Mouse (Mus musculus) frontal cortex, postnatal 36 days (tissue): ENCODE measurements around the gene Ak1.

Experiments used
- DNase-seq, 2 experiments: peaks; one replicate each; pipeline ENCODE4 v3.0.0; 2022; ENCODE audit warnings: low spot score in 2 of 2

The Ak1 gene

DNA sequence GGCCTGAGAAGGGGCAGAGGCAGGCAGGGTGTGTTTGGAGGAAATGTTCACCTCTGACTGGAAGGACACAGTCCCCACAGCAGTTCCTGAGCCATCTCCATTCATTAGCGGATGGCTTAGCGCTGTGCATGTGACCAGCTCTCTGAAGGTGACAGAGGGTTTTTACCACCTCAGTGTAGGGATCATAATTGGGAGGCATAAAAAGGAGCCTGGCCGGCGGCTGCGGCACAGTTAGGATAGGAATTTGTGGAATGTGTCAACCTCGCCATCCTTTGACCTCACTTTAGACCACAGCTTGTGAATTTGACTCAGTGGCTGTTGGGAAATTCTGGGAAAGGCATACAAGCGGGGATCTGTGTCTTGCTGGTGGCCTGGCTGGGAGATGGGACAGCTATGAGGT lies 32.2 kb downstream of the Ak1 start:
- DNase-seq: no peak

DNA sequence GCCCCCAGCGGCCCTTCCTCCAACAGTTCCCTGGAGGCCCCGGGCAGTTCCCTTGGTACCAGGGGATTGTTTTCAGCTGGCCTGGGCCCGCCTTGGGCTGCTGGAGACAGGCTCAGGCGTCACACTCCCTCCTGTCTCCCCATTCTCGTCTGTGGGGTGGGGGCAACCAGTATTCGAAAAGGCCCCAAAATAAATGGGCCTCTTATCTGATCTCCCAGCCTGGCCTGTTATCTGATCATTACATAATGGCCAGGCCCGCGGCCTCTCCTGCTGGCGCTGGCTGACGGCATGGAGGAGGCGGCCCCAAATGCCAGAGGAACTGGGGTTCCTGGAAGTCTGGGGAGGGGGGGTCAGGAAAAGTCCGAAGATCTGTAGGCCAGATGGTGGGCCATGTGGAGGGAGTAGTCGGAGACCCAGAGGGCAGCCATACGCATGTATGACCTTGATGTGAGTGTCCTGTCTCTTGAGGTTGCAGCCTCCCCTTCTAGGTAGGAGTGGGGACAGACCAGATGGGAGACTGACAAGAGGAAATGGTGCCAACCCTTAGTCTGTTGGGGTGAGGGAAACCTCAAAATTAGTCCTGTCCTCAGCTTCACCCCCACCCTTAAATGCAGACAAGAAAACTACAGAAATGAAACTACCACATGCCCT lies 33.3 kb downstream of the Ak1 start:
- DNase-seq: no peak

DNA sequence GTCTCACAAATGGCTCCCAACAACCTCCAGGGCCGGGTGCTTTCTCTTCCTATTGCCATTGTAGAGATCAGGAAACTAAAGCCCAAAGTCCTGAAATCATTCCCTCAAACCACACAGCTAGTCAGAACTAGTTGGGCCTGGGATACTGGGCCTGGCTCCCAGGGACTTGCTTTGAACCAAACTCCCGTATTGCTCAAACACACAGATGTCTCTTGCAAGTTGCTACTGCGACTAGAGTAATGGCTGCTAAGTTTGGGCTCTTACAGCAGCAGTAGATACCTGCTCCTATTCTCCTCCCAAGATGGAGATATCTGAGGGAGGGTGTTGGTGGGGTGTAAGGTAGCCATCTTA lies 33.8 kb downstream of the Ak1 start:
- no peak for DNase-seq

DNA sequence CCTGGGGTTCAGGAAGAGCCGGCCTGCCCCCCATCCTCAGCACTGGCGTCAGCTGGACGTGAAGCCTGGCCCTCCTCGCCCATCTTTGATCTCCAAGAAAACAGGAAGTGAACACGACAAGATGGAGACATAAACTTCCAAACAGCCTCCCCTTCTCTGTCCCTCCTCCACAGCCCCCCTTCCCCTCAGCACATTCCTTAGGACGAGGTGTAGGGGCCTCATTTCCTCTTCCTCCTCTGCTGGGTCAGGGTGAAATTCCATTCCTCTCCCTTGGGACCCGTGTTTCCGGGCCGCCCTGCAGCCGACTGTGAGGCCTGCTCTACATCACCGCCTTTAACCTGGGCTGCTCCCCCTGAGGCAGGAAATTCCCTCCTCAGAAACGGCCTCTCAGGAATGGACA lies 34.3 kb downstream of the Ak1 start:
- DNase-seq: no peak

DNA sequence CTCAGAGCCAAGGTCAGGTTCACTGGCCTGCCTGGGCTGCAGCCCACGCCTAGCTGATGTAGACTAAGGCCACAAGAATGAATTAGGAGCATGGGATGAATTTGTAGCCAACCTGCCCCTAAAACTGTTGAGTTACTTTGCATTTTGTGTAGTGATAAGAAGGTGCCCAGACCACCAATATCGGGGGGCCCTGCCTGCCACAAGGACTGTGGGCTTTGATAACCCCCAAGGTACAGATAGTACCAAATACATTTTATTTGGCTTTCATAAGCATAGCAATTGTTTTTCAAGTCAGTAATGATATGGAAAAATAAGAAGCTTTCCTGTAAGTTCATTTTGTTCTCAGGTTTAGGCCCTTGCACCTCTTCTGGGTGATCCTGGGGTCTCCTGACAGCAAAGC lies 37.3 kb downstream of the Ak1 start:
- DNase-seq: no peak

DNA sequence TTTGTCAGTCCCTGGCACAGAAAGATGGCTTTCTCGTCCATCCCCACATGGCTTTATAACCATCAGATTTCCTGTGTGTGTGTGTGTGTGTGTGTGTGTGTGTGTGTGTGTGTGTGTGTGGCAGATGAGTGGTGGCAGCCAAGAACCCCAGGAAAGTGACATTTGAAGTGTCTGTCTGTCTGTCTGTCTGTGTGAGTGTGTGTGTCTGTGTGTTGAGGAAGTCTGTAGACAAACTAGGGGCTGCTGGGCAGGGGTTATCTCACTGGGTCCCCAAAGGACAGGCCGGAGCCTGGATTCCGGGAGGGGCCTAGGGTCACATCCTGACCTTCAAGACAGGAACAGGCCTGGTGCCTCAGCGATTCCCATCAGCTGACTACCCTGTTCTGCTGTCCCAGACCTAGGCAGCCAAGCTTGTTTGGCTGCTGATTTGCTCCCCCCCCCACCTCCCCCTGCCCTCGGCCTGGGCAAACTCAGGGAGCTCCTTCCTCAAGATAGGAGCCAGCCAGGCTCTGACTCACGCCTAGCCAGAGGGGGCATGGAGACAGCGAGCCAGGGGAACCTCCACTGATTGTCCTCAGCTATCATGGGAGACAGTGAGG lies 40.0 kb downstream of the Ak1 start:
- no peak for DNase-seq

- DNase-seq: no peak
Observed at GRCm38 (mm10) chr2:32662291-32662690, 40.7 kb downstream of the Ak1 start.

GRCm38 (mm10) chr2:32665345-32665744 lies 43.8 kb downstream of the Ak1 start:
- DNase-seq: no peak

DNA sequence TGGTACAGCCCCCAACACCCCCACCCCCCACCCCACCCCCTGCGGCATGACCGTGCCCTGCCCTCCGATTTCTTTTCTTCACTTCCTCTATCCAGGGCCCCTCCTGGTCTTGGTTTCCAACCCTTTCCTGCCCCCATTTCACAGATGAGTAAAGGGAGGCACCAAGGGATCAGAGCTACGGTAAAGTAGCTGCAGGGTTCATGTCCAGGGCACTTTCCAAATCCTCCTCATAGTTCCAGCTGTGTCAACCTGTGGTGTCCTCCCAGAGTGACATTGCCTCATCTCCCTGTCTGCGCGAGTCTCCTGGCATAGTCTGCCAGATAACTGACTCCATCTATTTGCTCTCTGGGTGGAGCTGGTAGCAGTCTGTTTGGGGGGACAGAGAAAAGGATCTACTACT lies 44.3 kb downstream of the Ak1 start:
- DNase-seq: no peak

DNA sequence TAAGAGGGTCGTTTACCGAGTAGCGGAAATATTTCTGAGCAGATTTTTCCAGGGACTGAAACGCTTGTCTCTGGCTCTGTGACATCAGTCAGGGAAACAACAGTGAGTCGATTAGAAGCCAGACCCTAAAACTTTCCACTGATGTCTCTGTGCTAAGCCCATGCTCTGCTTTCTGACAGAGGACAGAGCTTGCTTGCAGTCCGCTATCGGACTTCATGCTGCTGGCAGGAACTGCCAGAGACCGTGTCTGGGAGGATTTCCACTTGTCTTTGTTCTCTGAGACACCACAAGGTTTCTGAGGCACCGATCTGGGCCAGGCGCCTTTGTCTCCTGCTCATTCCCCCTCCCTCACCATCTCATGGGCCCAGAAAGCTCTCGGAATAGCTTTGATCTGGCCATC lies 46.2 kb downstream of the Ak1 start:
- no peak for DNase-seq

GRCm38 (mm10) chr2:32668176-32668575 lies 46.6 kb downstream of the Ak1 start:
- no peak for DNase-seq

DNA sequence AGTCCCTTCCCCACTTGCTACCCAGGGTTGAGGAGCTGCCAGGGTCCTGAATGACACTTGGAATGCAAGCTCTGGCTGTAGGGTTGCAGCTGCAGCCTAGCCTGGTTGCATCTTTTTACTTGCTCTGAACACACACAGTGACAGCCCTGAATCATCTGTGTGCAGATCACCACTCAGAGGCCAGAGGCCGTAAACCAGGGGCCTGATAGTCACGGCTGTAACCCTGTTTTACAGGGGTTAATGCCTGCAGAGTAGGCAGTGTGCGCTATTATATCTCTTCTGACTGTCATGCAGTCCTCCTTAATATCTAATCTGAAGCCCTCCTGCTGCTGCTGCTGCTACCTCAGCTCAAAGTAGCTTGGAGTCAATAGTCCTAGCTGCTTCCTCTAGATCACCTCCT lies 48.3 kb downstream of the Ak1 start:
- no peak for DNase-seq

GRCm38 (mm10) chr2:32671147-32671546 lies 49.6 kb downstream of the Ak1 start:
- no peak for DNase-seq

GRCm38 (mm10) chr2:32671907-32672595 lies 50.5 kb downstream of the Ak1 start:
- no peak for DNase-seq

DNA sequence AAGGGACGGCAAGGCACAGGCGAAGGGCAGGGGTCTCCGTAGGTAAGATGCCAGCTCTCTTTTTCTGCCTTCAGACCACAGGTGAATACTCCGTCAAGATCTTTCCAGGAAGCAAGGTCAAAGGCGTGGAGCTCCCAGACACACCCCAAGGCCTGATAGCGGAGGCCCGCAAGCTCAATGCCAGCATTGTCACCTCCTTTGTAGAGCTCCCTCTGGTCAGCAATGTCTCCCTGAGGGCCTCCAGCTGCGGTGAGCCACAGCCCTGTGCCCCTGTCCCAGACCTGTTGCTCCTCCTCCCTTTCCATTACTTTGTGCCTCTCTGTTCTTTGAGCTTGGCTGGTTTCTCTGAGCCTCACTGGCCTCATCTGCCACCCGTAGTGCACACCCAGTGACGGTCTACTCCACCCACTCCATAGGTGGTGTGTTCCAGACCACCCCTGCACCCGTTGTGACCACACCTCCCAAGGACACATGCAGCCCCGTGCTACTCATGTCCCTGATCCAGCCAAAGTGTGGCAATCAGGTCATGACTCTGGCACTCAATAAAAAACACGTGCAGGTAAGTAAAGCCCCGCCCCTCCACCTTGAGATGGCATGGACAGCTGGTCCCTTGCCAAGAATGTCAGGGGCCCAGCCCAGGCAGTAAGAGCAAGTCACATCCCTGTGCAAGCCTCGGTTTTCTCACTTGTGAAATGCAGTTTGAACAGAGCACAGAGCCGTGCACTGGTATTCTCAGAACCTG lies 51.8 kb downstream of the Ak1 start:
- DNase-seq: no peak

GRCm38 (mm10) chr2:32676821-32677220 lies 55.3 kb downstream of the Ak1 start:
- no peak for DNase-seq

DNA sequence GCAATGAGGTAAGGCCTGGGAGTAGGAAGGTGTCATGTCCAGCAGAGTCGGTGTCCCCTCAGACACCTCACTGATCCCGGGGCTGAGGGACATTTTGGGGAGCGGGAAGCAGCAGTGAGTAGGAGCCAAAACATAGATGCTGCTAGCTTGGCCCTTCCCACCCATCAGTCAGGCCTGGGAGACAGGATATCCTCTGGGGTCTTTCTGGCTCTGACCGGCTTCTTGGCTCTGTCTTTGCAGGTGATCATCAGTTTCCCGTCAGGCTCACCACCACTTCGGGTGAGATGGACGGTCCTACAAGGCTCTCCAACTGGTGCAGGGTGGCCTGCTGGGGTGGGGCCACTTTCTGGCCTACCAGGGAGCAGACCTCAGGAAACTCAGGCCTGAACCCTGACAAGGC lies 56.1 kb downstream of the Ak1 start:
- DNase-seq: no peak

GRCm38 (mm10) chr2:32680051-32680451 lies 58.5 kb downstream of the Ak1 start:
- peak; percentile 62 to 74 for DNase-seq

DNA sequence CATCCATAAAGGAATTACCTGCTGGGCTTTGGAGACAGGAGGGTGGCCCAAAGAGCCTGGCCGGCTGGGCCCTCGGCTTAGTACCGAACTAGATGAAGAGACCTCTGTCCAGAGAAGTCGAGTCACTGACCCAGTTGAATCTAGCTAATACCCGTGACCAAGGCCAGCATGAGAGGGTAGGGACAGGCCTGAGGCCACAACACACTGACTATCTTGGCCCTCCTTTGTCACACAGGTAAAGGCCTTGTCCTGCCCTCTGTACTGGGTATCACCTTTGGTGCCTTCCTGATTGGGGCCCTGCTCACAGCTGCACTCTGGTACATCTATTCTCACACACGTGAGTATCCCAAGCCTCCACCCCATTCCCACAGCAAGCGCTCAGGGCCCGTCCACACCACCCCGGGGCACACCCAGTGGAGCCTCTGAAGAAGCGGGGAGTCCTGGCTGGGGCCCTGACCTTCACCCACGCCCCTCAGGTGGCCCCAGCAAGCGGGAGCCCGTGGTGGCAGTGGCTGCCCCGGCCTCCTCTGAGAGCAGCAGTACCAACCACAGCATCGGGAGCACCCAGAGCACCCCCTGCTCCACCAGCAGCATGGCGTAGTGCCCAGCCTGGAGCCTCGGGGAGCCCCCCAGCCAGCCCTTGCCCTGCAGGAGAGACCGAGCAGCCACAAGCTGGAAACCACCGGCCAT lies 59.5 kb downstream of the Ak1 start:
- no peak for DNase-seq

DNA sequence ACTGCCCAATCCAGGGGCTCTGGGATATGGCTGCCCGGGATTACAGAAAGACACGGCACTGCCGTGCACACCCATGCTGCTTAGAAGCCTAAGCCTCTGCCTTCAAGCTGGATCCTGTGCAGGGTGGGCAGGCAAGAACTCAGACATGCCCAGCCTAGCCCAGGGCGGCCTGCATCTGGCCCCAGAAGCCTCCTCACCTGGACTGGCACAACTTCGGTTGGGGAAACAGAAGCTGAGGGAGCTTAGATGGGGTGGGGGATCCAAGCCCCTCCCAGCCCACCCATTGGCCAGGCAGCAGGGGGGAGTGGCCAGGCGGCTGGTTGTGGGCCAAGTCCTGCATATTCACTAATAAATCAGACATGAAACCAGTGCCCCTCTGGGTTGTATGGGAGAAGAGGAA lies 60.2 kb downstream of the Ak1 start:
- no peak for DNase-seq

DNA sequence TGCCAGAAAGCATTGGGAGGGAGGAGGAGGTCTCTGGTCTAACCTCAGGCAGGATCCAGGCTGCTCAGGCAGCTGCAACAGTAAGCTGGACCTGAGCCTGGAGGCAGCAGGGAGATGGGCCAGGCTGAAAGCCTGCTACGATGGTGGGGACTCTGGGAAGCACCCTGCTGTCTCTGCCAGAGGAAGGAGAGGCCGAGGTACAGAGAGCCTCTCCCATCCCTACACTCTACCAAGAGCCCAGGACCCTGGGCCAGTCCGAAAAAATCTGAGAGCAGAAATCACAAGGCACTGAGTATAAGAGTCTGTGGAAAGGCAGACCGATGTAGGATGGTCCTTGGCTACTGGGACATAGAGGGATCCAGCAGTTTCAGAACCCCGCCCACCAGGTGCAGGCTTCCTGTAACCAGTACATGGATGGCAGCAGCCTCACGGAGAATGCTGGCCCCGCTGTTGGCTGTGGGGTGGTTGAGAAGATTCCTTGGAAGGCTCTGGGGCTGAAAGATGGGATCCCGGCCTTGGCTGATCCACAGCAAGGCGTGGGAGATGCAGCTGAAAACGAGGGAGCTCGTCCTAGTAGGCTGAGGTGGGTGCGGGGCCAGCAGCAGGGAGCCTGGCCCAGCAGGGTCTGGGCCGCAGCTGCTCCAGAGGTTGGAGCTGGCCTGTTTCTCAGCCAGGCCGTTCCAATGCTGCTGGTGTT lies 61.3 kb downstream of the Ak1 start:
- DNase-seq: no peak

- no peak for DNase-seq
Observed at GRCm38 (mm10) chr2:32683701-32684100, 62.1 kb downstream of the Ak1 start.
